Comparison of ENCODE assay signal across 10 mouse cellular contexts in the genomic region with DNA sequence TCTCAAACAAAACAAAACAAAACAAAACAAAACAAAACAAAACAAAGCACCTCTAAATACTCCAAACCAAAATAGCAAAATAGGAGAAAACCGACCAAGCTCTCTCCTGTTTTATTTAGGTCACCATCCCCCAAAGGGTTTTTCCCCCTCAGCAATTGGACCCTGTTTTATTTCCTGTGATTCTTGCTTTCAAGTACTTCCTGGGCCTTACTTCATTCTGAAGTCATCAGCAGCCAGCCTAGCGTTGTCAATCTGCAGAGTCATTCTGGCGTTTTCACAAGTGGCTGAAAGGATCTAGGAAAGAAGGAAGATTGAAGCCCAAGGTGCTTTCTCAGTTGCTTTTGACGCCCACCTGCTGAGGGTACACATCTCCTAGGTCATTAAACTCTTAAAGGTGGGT. TPM values are rescaled to one million over a fixed set of nuclear protein-coding genes. Genes with fewer than 3 reads are reported as not detected.
"Had no signal": no experiment of that assay in that cellular context is flagged by ENCODE, and none has a peak within 500 bp of the region (broad histone marks: within the 10 kb centered on the region; RNA-seq: fewer than 3 reads in every experiment).

No protein-coding gene starts in this region.

- ATAC-seq: liver, embryonic 12.5 days; midbrain, embryonic 16.5 days had no signal

- DNase-seq: kidney, postnatal 36 days; layer of hippocampus, postnatal 36 days; lung, postnatal 14 days; right cerebral cortex, postnatal 25 days; thymus, postnatal 4 days had no signal

RNA-seq across cellular contexts. Expression of a gene that starts 1.7 kb away (rescaled TPM):
- total RNA-seq: layer of hippocampus, adult 18-20 months; layer of hippocampus, postnatal 36 days; left cerebral cortex, adult 8-10 months; left cerebral cortex, postnatal 25 days had no signal

RNA-seq across cellular contexts. Expression of a gene that starts 39.4 kb away (rescaled TPM):
- total RNA-seq: layer of hippocampus, adult 18-20 months; layer of hippocampus, postnatal 36 days; left cerebral cortex, adult 8-10 months; left cerebral cortex, postnatal 25 days had no signal

RNA-seq across cellular contexts. Expression of a gene that starts 54.4 kb away (rescaled TPM):
- total RNA-seq: layer of hippocampus, adult 18-20 months; layer of hippocampus, postnatal 36 days; left cerebral cortex, postnatal 25 days had no signal
